Mouse (Mus musculus): Measurements from ENCODE around the gene Trak2.
A peak's percentile ranks its signal among the peaks of the same experiment; 100 is the strongest.
"Not testable (repeated sequence)": the region's sequence is repeated elsewhere in the genome, so short reads cannot be mapped to it uniquely, and the experiment has no call there.

Gene Trak2

DNA sequence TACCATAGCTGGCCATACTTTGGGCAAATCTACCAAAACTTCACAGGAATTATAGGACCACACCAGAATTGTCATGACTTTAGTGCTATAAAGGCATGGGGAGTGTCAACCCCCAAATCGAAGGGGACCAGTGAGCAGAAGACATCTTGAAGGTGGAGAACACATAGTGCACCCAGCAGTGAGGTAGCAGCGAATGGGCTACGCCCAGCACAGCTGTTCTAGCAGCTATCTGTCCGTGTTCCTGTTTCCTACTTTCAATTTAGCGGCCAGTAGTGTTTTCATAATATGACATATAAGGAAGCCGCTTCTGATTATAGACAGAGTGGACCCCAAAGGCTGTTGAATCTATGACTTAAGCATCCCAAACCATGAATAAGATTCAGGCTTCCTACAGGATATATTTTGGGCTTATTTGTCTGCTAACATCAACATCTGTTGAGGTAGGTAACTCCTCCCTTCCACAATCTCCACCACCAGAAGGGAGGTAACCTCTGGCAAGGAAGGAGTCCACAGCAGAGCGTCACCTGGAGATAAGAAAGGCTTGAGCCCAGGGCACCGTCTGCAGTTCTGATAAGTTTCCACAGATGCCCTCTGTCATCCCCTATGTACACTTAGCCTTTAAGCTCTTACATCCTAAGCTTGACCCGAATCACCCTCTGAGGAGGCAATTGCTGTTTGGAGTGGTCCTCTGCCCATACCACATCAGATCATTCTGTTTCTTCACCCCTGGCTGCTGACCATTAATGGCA lies 19.4 kb downstream of the Trak2 start:
- peak; percentile 8 for DNase-seq

DNA sequence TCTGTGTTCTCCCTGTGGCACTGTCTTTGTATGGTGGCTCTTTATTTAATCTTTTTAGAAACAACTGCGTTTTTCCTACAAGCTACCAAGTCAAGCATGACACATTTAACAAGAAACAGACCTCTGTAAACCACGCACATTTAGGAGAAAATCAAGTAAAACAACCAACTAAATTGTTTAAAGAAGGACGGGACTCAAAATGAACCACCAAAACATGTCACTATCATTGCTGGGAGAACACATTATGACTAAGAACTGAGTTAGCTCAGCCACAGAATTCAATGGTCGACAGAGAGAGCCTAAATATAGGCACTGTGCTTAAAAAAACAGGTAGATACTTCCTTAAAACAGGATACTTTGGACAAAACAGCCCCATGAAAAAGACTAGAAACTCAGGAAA lies 20.2 kb downstream of the Trak2 start:
- DNase-seq = no peak

DNA sequence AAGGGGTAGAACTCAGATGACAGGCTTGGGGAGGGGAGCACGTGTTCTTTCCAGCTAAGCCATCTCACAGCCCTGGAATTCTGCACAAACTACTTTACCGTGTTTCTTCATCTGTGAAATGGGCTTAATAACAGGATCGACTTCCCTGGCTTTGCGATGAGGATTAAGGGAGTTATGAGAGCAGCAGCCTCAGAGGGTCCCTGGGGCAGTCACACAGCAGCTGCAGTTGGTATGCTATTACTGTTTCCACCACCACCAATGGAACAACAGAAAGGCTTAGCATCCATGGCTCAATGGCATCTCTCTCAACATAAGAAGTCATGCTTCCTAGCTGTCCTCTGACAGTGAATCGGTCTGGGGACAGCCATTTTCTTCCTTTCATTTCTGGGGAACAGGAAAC lies 20.7 kb downstream of the Trak2 start:
- peak; percentile 19 for DNase-seq

GRCm38 (mm10) chr1:58951841-58952240 lies 21.4 kb downstream of the Trak2 start:
- peak; percentile 67 for DNase-seq

DNA sequence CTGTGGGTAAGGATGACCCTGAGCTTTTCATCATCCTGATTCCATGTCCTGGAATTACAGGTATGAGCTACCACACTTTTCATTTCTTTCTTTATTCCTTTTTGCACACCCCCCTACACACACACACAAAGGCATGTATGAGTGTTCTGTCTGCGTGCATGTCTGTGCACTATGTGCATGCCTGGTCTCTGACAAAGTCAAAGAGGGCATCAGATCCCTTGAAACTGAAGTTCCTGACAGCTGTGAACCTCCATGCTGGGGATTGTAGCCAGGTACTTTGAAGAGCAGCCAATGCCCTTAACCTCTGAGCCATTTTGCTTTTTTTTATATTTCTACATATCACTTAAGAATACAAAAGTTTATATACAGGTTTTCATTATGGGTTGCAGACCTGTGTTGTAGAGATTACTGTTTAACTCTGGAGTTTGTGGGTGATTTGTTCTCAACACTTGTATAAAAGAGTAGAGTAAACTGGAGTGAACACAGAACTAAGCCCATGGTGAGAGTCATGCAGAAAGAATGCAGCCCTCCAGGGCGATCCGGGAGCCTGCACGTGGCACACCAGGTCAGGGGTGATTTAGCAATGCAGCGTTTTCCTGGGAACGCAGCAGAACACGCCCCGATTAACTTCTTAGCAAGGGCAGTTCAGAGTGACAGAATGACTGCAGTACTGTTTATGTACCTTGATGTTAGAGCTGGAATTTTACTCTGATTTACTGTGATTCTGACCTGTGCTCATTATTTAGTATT lies 22.2 kb downstream of the Trak2 start:
- peak; percentile 86 for DNase-seq

GRCm38 (mm10) chr1:58949561-58950106 lies 23.6 kb downstream of the Trak2 start:
- DNase-seq = peak; percentile 3

DNA sequence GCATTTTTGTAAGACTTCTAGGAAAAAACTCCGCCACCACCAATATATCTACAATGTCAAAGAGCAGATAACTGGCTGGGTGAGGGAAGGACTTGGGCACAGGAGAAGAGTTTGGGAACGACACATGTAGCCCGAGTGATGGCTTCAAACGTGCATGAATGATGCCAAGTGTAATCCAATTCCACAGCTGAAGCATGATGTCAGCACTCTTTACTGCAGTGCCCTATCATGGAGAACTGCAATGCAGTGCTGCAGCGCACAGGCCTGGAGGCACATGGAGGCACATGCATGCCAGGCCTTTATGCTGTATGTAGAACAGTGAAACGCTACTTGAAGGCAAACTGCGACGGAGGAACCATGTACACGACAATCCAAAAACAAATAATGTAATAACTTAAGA lies 26.5 kb downstream of the Trak2 start:
- peak; percentile 2 for DNase-seq

DNA sequence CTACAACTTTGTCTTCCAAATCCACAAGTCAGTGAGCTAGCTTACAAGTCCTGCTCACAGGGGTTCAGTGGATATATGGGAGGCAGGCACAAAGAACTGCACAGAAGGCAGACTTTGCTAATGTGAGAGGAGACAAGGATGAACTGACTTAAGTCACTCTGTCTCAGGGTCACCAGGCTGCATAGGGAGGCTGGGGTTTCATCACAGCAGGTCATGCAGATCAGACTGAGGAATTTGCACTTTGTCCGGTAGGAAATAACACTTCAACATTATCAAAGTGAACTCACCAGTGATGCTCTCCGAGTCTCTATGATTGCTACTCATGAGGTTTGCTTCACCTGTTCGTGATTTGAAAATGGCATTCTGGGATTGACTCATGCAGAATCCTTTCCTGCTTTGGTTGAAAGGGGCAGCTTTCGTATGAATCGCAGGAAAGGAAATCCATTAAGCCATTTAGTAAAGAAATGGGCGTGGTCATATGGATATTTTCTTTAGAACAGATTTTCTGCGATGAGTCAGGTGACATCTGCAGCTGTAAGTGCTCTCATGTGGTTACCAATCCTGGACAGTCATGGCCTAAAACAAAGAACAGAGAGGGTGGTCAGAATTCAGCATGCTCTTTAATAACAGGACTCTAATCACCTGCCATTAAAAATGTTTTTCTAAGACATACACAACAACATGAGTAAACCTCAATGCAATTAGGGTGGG lies 27.1 kb downstream of the Trak2 start:
- DNase-seq = peak; percentile 77

- peak; percentile 89 for DNase-seq
Observed at GRCm38 (mm10) chr1:58945523-58945922, 27.7 kb downstream of the Trak2 start.

DNA sequence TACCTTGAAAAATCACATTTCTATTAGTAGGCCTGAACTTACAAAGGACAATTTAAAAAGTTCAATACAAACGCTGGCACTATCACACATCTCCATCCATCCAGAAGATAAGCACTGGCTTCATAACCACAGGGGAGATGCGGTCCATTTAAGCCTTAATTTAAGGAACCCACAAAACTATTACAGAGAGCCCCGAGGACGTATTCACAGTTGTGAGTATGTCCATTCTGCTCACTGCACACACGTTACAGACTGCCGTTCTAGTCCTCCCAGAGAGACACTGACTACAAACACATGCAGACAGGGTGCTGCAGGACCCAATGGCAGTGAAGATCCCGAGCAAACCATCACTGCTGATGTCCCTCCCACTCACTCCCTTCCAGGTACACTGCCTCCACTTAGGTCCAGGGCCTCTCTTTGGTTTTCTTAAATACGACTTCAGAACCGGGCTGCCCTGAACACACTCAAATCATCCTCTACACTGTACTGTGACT lies 35.6 kb downstream of the Trak2 start:
- DNase-seq = no peak

DNA sequence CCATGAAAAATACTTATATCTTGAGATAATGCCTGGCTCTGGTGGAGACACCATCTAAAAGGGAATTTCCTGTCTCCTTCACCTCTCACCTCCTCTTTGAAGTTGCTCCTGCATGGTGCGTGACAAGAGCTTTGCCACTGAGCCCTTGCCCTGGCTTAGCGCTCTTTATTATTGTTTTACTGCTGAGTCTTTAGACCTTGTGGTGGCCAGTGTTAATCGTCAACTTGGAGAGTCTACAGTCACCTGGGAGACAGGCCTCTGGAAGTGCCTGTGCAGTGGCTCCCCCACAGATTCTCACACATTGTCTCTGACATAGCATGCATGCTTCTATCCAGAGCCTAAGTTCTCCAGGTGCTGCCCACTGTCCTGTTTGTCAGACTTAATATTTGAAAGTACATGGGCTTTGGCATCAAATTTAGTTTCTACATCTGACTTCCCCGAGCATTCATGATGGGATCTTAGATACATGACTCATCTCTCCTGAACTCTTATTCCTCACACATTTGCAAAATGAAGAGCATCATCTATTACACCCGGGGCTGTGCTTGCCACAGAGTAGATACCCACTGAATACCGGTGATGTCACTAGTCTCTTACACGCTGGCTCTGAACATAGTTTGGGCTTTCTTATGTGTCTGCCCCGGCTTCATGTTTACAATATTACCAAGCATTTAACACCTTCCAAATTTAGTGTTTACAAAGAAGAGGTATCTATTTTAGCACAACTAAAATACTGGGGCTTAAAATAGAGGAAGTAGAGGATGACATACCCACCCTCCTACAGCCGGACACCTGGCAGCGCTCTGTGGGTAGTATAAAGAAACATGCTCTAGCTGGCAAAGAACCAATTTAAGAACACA lies 36.3 kb downstream of the Trak2 start:
- DNase-seq = peak; percentile 85

DNA sequence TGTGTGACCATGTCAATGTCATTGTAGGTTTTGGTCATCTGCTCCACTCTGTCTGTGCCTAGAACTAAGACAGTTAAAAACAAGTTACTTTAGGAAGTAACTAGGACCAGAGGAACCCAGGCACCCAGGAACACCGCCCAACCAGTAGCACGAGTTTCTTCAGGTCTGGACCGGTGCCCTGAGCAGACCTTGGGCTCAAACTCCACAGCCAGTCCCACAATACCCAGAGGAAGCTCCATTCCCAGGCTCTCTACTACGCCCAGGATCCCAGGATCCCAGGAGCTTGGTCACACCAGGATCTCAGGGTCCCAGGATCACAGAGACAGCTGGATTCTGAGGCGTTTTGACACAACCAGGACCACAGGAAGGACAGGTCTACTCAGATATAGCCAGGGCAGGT lies 46.6 kb downstream of the Trak2 start:
- peak; percentile 31 for DNase-seq

- peak; percentile 50 for DNase-seq
Observed at GRCm38 (mm10) chr1:58917566-58917965, 55.7 kb downstream of the Trak2 start.

GRCm38 (mm10) chr1:58909636-58910272 lies 63.5 kb downstream of the Trak2 start:
- DNase-seq = no peak

DNA sequence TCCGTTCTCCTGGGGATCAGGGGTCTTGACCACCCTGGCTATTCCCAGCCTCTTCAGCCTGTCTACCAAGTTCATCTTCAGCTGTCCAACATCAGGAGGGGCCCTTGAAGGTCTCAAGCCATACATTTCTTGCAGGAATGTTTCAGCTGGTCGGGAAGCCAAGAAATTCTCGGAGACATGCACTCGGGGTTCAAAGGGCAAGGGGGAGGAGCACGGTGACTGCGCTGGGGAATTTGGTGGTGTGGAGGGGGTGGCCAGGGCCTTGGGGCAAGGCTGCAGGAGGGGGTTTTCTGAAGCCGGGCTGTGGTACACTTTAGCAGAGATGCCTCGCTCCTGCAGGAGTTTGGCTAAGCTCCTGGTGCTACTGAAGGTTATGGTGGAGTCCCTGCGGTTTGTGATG lies 69.5 kb downstream of the Trak2 start:
- peak; percentile 31 for DNase-seq

GRCm38 (mm10) chr1:58897561-58897960 lies 75.7 kb downstream of the Trak2 start:
- DNase-seq = peak; percentile 34

GRCm38 (mm10) chr1:58892386-58892785 lies 80.8 kb downstream of the Trak2 start:
- not testable (repeated sequence) for DNase-seq

GRCm38 (mm10) chr1:58891481-58892170 lies 81.6 kb downstream of the Trak2 start:
- not testable (repeated sequence) for DNase-seq

GRCm38 (mm10) chr1:58890697-58891290 lies 82.4 kb downstream of the Trak2 start:
- DNase-seq = not testable (repeated sequence)

DNA sequence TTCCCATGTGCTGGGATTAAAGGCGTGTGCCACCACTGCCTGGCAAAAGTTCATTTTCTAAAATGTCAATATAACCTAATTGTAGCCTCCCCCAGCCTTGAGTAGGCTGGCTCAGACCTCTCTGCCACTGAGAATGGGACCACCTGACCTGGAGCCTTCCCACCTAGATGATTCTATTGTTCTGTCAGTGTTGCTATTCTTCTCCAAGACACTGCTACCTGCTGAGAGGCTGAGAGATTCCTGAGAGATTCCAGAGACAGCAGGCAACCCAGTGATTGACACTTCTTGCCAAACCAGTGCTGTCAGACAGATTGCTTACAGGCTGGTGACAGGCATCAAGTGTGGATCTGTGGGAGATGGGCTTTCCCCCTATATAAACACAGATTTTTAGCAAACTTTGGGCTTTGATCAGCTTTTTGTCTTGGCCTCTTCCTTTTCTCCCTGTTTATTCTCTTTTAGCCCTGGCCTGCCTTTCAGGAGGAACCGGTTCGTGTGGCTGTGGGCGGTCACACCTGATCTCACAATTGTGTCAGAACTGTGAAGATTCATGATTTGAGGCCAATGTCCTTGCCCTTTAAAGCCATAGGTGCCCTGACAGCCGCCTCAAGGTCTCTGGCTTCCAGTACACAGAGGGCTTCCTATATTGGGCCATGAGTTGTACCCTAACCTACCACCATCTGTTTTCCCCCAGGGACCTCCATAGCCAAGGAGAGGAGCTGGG lies 83.2 kb downstream of the Trak2 start:
- peak; percentile 27 for DNase-seq

Data from kidney, adult 9 months (tissue).